Mouse (Mus musculus) cerebellum, adult 11-12 months (tissue): ENCODE measurements around the gene Ankdd1a.

Experiments used
- DNase-seq: peaks from one replicate; pipeline ENCODE4 v3.0.0; 2022

Gene Ankdd1a

GRCm38 (mm10) chr9:65519807-65520504 is at the start of gene Ankdd1a:
Gene Ankdd1a (minus strand): TSS chr9:65520193.
- DNase-seq, result peak; percentile 58

GRCm38 (mm10) chr9:65569491-65569971 is 49.5 kb upstream of the Ankdd1a start:
- DNase-seq, result no peak

DNA sequence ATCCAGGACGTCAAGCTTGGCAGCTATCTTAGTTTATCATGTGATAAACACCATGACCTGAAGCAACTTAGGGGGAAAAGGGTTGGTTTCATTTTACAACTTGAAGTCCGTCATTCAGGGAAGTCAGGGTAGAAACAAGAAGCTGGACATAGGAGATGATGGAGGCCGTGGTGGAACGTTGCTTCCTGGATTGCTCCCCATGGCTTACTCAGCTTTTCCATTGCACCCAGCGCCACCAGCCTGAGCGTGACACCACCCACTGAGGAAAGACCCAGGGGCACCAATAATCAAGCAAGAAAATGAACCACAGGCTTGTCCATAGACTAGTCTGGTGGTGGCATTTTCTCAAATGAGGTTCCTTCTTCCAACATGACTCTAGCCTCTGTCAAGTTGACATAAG is 48.8 kb upstream of the Ankdd1a start:
- DNase-seq, result no peak

DNA sequence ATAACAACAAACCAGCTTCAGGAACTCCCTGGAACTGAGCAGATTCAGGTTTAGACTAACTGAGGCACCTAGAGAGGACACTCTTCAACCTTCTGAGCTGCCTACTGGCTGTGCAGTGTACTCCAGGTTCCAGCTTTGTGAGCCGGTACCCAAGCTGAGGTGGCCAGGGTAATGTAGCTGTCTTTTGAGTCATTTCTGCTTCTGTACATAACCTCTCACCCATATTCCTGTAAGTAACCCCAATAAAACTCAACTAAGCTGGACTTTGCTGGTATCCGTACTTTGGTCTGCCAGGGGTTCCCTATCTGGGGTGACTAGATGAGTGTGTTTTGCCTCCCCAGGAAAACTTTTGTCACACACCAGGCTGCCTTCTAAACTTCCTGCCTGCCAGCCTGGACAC is 44.7 kb upstream of the Ankdd1a start:
- DNase-seq, result no peak

- no peak for DNase-seq
Observed at GRCm38 (mm10) chr9:65563073-65563472, 43.1 kb upstream of the Ankdd1a start.

DNA sequence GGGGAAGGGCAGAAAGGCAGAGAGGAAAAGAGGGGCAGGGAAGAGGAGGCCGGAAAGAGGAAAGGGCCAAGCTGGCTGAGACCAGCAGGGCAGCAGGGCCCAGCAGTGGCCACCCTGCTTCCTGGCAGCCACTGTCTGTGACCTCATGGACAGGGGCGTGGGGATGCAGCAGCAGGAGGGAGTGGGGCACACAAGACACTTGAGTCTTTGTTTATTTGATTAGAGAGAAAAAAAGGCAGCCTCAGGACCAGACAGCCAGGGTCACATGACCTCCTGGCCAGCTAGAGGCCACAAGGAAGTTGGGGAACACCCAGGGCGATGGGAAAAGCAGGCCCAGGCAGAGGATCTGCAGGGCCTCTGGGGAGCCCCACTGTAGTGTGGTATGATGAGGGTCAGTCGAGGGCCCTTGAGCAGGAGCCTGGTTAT is 42.1 kb upstream of the Ankdd1a start:
- DNase-seq, result peak; percentile 67

- DNase-seq, result peak; percentile 53
Observed at GRCm38 (mm10) chr9:65561016-65561415, 41.0 kb upstream of the Ankdd1a start.

DNA sequence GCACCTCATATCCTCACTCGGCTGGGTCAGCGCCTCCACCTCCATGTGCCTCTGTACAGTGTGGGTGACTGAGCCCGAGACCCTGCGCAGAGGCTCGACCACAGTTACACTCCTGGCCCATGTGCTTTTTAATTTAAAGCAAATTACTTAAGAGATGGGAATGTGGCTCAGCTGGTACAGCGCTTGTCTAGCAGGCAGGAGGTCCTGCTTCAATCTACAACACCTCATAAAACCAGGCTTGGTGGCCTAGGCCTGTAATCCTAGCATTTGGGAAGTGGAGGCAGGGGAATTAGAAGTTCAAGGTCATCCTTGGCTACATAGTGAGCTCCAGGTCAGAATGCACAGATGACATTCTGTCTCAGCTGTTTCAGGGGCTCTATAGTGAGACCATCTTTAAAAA is 38.8 kb upstream of the Ankdd1a start:
- DNase-seq, result no peak

- DNase-seq, result no peak
Observed at GRCm38 (mm10) chr9:65556979-65557378, 37.0 kb upstream of the Ankdd1a start.

DNA sequence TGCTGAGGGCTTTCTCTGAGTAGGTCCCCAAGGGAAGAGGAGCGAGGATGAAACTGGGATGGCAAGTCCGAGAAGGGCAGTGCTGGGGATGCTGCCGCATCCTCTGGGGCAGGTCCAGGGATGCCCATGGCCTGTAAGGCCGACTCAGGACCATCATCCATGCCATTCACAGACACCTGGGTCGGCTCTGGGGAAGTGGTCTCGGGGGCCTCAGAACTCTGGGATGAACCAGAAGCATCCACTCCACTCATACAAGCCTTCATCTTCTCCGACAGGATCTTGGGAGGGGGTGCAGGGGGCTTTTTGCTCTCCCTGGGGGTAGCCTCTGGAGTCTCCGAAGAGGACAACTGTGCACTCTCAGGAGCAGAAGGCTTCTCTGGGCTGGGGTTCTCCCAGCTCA is 36.4 kb upstream of the Ankdd1a start:
- DNase-seq, result no peak

DNA sequence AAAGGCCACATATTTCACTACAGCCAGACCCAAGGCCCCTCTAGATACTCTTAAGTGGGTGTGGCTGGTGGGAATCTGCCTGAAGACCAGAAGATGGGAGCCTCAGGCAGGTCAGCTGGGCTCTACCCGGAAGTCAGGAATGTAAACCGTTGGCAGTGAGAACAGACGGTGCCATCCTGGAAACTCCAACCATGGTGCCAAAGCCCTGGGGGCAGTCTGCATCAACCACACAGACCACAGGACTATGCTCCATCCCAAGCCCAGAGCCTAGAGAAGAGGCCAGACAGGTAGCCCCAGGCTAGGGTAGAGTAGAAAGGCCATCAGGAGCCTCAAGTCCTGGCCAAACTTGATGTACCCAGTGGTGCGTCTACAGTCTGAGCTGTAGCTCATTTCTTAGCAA is 35.6 kb upstream of the Ankdd1a start:
- DNase-seq, result no peak

GRCm38 (mm10) chr9:65555001-65555405 is 35.0 kb upstream of the Ankdd1a start:
- no peak for DNase-seq

DNA sequence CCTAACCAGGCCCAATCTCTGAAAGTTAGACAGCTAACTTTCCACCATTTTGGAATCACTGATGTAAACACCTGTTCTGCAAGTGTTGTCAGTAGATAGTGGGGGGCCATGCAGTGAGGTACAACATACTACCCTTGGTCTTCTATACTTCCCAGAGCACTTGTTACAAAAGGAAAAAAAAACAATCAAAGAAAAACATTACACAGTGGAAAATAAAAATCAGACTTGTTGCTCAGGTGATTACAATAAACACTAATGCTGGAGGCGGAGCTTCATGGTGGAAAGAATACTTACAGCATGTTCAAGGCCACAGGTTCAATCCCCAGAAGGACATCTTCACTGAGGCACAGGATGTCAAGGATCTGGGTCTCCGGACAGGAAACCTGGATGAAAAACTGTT is 32.7 kb upstream of the Ankdd1a start:
- no peak for DNase-seq

DNA sequence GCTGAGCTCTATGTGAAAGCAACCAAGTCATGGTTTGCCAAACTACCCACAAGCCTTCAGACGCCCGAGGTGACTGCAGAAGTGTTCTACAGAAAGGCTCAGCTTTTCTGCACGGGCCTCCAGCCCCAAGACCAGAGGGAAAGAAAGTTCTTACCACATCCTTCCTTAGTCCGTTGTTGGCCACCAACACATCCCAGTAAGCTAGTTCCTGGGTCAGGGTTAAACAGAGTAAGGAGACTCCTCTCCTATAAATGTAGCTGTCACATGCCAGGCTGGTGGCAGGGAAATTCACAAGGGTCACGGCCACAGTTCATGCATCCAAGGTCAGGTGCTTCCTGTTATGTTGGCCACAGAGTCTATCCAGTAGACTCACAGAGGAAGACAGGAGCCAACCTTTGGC is 32.1 kb upstream of the Ankdd1a start:
- DNase-seq, result no peak

- DNase-seq, result no peak
Observed at GRCm38 (mm10) chr9:65551035-65551434, 31.0 kb upstream of the Ankdd1a start.

DNA sequence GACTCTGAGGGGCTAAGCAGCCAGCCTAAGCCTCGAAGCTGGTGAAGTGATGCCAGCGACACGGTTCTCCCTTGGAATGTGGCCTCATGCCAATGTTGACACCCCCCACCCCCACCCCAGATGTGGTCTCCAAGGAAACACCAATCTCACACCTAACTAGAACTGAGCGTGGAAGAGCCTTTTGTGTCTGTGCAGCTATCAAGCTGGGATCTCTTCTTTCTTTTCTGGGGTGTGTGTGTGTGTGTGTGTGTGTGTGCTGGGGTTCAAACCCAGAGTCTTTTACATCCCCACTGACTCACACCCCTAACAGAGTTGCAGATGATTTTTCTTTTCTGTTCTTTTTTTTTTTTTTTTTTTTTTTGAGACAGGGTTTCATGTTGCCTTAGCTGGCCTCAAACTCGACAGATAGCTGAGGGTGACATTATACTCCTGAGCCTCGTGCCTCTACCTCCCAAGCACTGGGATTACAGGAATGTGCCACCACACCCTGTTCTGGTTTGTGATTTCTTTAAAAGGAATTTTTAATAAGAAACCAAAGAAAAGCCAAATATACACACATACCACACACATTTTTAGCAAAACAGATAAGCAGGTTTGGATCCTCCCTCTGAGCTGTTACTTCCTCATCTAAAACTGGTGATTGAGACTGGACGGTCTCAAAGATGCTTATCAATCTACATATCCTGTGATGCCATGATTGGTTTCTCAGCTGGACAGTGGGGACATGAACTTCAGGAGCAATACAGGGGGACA is 30.3 kb upstream of the Ankdd1a start:
- DNase-seq, result no peak

GRCm38 (mm10) chr9:65549643-65550042 is 29.6 kb upstream of the Ankdd1a start:
- DNase-seq, result no peak

- DNase-seq, result no peak
Observed at GRCm38 (mm10) chr9:65549139-65549538, 29.1 kb upstream of the Ankdd1a start.

GRCm38 (mm10) chr9:65548311-65548710 is 28.3 kb upstream of the Ankdd1a start:
- no peak for DNase-seq

DNA sequence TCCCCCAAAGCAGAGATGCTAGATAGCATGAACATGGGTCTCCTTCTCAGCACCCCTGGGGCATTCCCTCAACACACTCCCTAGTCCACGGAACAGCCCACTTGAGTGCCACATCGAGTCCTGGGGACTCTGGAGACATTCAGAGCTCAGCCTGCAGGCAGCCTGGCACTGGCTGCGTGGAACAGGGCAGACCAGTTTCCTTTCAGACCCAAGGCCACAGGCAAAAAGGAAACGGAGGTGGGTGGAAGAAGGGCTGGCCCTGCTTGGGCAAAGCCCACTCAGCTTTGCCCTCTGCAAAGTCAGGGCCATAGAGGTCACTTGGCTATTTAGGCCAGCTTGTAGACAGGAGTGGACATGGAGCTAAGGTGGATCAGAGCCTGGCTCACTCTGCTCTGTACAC is 27.9 kb upstream of the Ankdd1a start:
- DNase-seq, result no peak

DNA sequence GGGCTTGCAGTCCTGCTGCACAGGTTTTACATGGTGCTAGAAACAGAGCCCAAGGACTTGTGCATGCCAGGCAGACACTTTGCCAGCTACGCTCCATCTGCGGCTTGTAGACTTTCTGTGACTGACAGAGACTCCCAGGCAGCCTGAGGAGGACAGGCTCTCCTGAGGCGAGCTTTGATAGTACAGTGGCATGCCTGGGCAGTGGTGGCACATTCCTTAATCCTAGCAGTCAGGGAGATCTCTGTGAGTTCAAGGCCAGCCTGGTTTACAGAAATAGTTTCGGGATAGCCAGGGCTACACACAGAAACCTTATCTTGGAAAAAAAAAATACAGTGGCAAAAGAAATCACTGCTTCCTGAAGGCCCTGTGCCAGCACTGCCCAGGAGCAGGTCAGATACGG is 27.1 kb upstream of the Ankdd1a start:
- DNase-seq, result no peak

GRCm38 (mm10) chr9:65546413-65546695 is 26.4 kb upstream of the Ankdd1a start:
- DNase-seq, result no peak

DNA sequence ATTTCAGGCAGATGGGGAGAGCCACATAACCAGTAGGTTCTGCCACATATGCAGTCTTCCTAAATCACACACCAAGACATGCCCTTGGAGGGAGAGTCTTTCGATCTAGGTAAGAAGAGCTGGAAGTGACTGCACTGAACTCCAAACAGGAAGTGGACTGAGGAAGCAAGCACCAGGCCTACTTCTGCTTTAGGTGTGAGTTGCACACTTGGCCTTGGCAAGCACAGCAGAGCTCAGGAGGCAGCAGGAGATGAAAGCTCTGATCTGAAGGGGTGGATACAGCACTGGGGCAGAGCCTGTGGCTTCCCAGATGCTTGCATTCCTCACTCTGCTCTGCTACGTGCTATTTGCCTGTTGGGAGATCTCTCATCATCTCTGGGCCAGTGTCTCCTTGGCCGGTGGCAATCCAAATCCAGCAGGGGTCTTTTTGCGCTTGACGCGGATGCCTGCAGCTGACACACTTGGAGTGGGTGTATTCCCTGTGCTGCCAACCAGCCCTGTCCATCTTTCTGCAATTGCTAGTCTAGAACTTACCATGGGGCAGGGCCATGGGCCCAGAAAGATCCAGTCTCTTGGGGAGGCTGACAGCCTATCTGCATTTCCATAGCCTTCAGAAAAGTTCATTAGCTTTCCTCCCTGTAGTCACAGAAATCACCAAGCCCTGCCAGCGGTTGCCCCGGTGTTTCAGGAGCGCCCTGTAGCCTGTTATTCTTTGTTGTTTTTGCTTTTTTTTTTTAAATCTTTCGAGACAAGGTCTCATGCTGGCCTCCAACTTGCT is 25.8 kb upstream of the Ankdd1a start:
- DNase-seq, result no peak

DNA sequence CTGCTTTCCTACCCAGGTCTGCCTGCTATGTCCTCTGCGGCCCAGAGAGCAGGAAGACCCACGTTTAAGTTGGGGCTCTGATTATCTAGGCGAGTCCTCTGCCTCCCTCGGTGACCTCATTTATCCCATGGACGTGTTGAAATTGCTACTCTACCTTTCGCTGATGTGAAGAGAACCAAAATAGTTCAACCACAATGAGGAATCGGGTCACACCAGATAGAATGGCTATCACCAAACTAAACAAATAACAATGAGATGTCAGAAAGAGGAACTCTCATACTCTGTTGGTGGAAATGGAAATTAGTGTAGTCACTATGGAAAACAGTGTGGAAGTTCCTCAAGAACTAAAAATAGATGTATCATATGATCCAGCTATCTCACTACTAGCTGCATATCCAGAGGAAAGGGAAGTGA is 22.1 kb upstream of the Ankdd1a start:
- DNase-seq, result no peak
